Mouse (Mus musculus): ENCODE measurements at regions not wholly inside any gene's neighbourhood (a gene's known extent, or its start where the extent isn't known, plus 50 kb on each side); places are given as distances from the start of the nearest gene placed in this dataset.

DNA sequence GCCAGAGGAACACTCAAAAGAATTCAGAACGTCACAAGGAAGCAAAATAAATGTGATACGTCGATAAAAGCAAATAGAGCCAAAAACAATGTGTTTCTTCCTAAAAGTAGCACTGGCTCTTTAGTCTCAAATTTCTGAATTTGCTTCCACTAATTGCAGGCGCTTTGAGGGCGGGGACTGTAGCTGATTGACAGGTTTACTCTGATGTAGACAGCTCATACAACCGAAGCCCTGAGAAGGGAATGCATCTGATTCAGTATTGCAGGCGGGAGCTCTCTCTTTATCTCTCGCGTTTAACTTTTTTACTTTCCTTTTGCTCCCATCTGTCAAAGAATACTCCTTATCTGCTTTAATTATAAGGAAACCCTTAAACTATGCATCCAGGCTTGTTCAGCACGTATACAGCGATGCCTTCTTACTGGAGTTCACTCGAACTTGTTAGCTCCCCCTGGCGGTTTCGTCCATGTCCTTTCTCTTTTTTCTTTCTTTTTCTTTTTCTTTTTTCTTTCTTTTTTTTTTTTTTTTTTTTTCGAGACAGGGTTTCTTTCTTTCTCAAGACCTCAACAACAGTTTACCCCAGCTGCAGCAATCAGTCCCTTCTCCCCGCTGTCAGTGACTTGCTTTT, 95.9 kb downstream of the Avpr1a start:
- 0 out of 2 replicates have a peak overlapping the region, but pooled peaks have one; percentile 10 for H3K4me3 ChIP-seq (replicated peaks)
- no peak overlapping the region for H3K9ac ChIP-seq
- no peak for ATAC-seq (ENCODE audit: low read depth)

DNA sequence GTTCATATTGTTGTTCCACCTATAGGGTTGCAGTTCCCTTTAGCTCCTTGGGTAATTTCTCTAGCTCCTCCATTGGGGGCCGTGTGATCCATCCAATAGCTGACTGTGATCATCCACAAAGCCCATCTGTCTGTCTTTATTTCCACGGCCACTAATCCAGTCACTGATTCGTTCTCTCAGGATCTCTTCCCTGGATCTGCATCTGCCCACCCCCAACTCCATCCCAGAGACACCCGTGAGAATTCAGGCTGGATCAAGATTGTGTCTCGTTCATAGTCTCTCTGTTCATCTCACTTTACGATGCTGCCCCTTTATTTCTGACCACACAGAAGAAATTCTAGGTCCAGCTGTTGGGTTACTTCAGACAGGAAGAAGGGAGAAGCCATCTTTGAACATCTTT, 96.7 kb downstream of the Avpr1a start:
- Histone ChIP-seq H3K4me2 (no peak overlapping the region), H3K27ac (no peak overlapping the region)
- WGBS (ENCODE audit: insufficient replicate concordance) = 69% methylated on average over 6 of the region's 6 CpGs

More for the DNA sequence above, 95.9 kb downstream of the Avpr1a start:
- no peaks in the 10 kb centered on the region for H3K4me1 ChIP-seq (replicated peaks)
- no peaks in the 10 kb centered on the region for H3K27me3 ChIP-seq
- H3K4me2 ChIP-seq = peak overlapping the region; percentile 32
- 18% methylated on average over 16 of the region's 16 CpGs for WGBS (ENCODE audit: insufficient replicate concordance)
- no peaks in the 10 kb centered on the region for H3K36me3 ChIP-seq
- no peak overlapping the region for H3K27ac ChIP-seq
- no peaks in the 10 kb centered on the region for H3K9me3 ChIP-seq (replicated peaks)
- no peak for DNase-seq

DNA sequence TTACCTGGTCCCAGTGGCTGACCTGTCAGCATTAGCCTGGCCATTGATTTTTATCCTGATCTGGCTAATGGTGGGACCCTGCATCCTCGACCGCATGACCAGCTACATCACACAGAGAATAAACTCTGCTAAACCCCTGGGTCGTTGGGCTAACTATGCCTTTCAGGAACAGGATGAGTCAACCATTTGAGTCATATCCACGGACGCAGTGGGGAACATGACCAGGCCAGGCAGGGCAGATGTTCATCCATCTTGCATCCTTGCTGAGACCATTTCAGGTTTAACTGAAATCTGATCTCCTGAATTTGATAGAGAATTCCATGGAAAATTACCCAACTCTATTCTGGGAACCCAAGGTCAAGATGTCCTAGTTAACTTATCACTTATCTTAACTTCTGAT, 103.3 kb downstream of the Avpr1a start:
- Histone ChIP-seq H3K9me3 (replicated peaks) (no peaks in the 10 kb centered on the region), H3K27ac (no peak overlapping the region), H3K4me2 (no peak overlapping the region), H3K4me3 (replicated peaks) (no peak overlapping the region), H3K9ac (no peak overlapping the region), H3K4me1 (replicated peaks) (no peaks in the 10 kb centered on the region), H3K27me3 (no peaks in the 10 kb centered on the region), H3K36me3 (no peaks in the 10 kb centered on the region)
- ATAC-seq (ENCODE audit: low read depth) = no peak
- 63% methylated on average over 5 of the region's 5 CpGs for WGBS (ENCODE audit: insufficient replicate concordance)
- no peak for DNase-seq

More for the DNA sequence above, 96.7 kb downstream of the Avpr1a start:
- H3K4me3 ChIP-seq (replicated peaks) = no peak overlapping the region
- no peak for ATAC-seq (ENCODE audit: low read depth)
- DNase-seq = no peak
- no peaks in the 10 kb centered on the region for H3K9me3 ChIP-seq (replicated peaks)
- H3K9ac ChIP-seq = no peak overlapping the region
- H3K36me3 ChIP-seq = no peaks in the 10 kb centered on the region
- no peaks in the 10 kb centered on the region for H3K27me3 ChIP-seq
- H3K4me1 ChIP-seq (replicated peaks) = no peaks in the 10 kb centered on the region

DNA sequence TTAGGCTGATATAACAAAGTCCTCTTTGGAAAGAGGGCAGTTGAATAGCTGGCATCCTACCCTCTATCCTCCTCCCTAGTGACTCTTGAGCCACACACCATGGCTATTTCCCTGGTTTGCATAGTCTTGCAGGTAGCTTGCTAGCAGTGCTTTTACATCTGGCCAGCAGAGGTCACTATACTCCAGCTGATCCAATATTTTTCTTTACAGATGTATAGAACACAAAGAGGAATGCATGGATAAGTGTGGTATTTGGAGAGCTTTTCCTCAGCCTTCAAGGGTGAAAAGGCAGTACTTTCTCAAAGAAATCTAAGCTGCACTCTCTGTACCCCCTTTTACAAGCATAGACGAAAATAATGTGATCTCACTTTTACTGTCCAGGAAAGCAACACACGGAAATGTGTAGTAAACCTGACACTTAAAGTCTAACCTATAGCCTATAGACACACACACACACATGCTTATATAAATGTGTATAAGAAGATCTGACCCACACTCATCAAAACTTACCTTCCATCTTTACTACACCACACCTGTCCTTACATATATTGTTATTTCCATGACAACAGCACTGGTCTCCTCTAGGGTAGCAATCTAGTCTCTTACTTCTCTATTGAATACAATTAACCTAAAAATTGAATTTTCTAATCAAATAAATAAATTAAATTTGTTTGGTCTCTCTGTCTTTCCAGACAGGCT, 105.0 kb downstream of the Avpr1a start:
- Histone ChIP-seq H3K36me3 (no peaks in the 10 kb centered on the region), H3K4me2 (no peak overlapping the region), H3K9ac (no peak overlapping the region), H3K4me3 (replicated peaks) (no peak overlapping the region), H3K4me1 (replicated peaks) (no peaks in the 10 kb centered on the region), H3K9me3 (replicated peaks) (no peaks in the 10 kb centered on the region), H3K27ac (no peak overlapping the region), H3K27me3 (no peaks in the 10 kb centered on the region)
- DNase-seq (peak; percentile 4), ATAC-seq (ENCODE audit: low read depth) (no peak)
- 61% methylated on average over 2 of the region's 2 CpGs for WGBS (ENCODE audit: insufficient replicate concordance)

DNA sequence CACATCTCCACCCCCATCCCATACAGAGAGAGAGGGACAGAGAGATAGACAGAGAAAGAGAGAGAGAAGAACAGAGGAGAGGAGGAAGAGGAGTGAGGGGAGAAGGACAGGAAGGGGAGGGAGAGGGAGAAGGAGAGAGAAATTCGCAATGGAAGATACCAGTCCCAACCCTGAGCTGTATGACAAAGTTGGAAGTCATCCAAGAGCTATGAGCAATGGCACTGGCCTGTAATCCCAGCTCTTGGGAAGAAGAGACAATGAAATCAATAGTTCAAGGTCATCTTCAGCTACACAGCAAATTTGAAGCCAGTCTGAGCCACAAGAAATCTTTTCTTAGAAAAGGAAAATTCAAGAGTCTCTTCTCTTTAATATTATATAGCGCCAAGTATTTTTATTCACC, 105.6 kb downstream of the Avpr1a start:
- no peak for ATAC-seq (ENCODE audit: low read depth)
- no peak overlapping the region for H3K27ac ChIP-seq

DNA sequence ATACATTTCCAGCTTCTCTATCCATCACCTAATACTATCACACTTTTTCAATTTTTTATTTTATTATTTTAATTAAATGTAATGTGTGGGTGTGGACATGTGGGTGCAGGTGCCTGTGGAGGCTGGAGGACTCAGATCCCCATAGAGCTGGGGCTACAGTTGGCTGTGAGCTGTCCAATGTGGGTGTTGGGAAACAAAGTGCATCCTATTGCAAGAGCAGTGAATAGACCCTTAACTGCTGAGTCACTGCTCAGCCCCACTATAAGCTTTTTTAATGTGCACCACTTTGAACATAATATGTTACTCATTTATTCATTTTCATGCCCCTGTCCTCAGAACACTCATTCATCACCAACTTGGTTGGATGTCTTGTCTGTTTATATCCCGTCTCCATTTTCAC, 110.4 kb downstream of the Avpr1a start:
- no peaks in the 10 kb centered on the region for H3K27me3 ChIP-seq
- no peak for ATAC-seq (ENCODE audit: low read depth)

More for the DNA sequence above, 105.6 kb downstream of the Avpr1a start:
- Histone ChIP-seq H3K4me3 (replicated peaks) (no peak overlapping the region), H3K4me2 (no peak overlapping the region), H3K4me1 (replicated peaks) (no peaks in the 10 kb centered on the region), H3K36me3 (no peaks in the 10 kb centered on the region), H3K27me3 (no peaks in the 10 kb centered on the region), H3K9ac (no peak overlapping the region), H3K9me3 (replicated peaks) (no peaks in the 10 kb centered on the region)
- no peak for DNase-seq
- 51% methylated on average over 2 of the region's 2 CpGs for WGBS (ENCODE audit: insufficient replicate concordance)

DNA sequence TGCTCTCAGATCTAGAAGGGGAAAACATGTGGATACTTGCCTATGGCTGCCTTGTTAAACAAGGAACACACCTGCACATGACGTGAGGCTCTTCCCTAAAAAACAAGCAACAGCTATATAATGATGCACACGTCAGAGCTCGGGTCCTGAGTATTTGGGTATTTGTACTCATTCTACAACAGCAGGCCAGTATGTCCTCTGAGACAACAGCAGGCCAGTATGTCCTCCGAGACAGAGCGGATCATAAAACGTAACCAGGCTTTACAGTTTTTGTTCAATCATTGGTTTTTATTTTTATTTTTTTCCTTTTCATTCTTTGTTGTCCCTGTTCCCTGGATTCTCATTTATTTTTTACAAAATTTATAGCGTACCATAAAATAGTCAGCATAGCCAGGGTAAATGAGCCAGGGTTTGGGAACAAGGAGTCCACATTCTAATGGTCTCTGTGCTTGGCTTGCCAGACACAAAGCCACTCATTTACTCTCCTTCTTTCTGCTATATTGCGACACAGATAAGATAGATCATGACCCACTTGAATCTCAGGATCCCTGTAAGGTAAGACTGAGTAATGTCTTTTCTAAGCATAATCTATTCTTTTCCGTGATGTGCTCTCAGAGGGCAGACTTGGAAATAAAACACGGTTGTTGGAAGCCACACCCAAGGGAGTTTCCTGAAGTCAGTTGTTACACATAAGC, 111.8 kb downstream of the Avpr1a start:
- no peak for DNase-seq
- Histone ChIP-seq H3K4me1 (replicated peaks) (no peaks in the 10 kb centered on the region), H3K27ac (no peak overlapping the region), H3K27me3 (no peaks in the 10 kb centered on the region), H3K36me3 (no peaks in the 10 kb centered on the region), H3K9me3 (replicated peaks) (no peaks in the 10 kb centered on the region), H3K9ac (no peak overlapping the region), H3K4me2 (no peak overlapping the region), H3K4me3 (replicated peaks) (no peak overlapping the region)
- ATAC-seq (ENCODE audit: low read depth) = no peak
- WGBS (ENCODE audit: insufficient replicate concordance) = 66% methylated on average over 10 of the region's 10 CpGs

More for the DNA sequence above, 110.4 kb downstream of the Avpr1a start:
- 71% methylated on average over 1 of the region's 1 CpGs for WGBS (ENCODE audit: insufficient replicate concordance)
- H3K4me1 ChIP-seq (replicated peaks) = no peaks in the 10 kb centered on the region
- H3K4me3 ChIP-seq (replicated peaks) = no peak overlapping the region
- no peaks in the 10 kb centered on the region for H3K9me3 ChIP-seq (replicated peaks)
- DNase-seq = no peak
- H3K9ac ChIP-seq = no peak overlapping the region
- H3K4me2 ChIP-seq = no peak overlapping the region
- no peaks in the 10 kb centered on the region for H3K36me3 ChIP-seq
- H3K27ac ChIP-seq = no peak overlapping the region

DNA sequence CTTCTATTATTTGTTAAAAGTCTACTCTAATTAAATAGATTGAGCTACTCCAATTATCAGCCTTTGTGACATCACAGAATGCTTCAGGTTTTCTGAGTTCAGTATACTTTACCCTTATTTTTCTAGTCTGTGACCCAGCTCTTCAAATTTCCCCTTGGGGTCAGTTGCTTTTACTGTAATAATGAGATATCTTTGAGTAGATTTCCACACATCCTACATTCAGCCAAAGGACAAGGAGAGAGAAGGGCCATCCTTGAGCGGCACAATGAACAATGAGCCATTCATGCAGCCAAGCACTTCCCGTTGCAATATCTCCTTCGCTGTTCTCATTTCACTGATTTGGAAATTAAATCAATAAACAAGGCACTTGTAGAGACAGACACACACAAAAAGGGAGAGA, 113.6 kb downstream of the Avpr1a start:
- Histone ChIP-seq H3K4me3 (replicated peaks) (no peak overlapping the region), H3K9me3 (replicated peaks) (no peaks in the 10 kb centered on the region), H3K4me2 (no peak overlapping the region), H3K4me1 (replicated peaks) (no peaks in the 10 kb centered on the region), H3K36me3 (no peaks in the 10 kb centered on the region), H3K27ac (no peak overlapping the region), H3K9ac (no peak overlapping the region), H3K27me3 (no peaks in the 10 kb centered on the region)
- DNase-seq (no peak), ATAC-seq (ENCODE audit: low read depth) (no peak)
- WGBS (ENCODE audit: insufficient replicate concordance) = 69% methylated on average over 3 of the region's 3 CpGs

DNA sequence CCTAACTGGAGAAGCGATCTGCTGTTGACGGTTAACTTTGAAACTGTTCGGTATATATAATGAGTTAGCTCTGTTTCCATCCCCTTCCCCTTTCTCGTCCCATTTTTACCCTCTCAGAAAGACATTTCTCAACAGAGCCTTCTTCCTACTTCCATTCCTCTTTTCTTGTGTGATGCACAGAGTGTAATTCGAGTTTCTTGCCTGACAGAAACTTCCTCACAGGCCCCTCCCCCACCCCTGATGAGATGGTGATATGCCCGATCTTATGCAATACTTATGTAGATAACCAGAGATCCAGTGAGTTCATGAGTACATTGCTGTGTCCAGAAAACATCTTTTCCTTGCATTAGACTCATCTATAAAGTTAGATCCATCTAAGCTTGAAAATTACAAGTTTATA, 114.2 kb downstream of the Avpr1a start:
- Histone ChIP-seq H3K4me1 (replicated peaks) (no peaks in the 10 kb centered on the region), H3K27me3 (no peaks in the 10 kb centered on the region), H3K9ac (no peak overlapping the region), H3K27ac (no peak overlapping the region), H3K9me3 (replicated peaks) (no peaks in the 10 kb centered on the region), H3K36me3 (no peaks in the 10 kb centered on the region), H3K4me3 (replicated peaks) (no peak overlapping the region), H3K4me2 (no peak overlapping the region)
- 41% methylated on average over 6 of the region's 6 CpGs for WGBS (ENCODE audit: insufficient replicate concordance)
- no peak for DNase-seq
- no peak for ATAC-seq (ENCODE audit: low read depth)

DNA sequence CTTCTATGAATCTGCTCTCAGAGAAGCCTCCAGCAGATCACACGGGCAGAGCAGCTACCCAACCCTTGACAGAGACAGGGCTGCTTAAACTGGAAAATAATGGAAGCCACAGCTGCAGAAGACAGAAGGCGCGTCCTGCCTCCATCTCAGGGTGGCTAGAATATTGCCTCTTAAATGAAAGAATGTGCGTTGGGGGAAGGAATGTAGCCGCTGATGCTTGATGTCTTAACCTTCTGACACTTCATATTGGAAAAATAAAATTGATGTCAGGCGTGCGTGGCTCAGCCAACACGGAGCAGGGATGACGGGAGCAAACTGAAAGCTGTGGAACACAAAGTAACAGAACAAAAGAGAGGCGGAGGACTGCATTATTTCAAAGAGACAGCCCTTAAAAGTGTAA, 114.6 kb upstream of the Ppm1h start:
- H3K9me3 ChIP-seq (replicated peaks) = no peaks in the 10 kb centered on the region
- ATAC-seq (ENCODE audit: low read depth) = no peak
- 66% methylated on average over 10 of the region's 10 CpGs for WGBS (ENCODE audit: insufficient replicate concordance)
- H3K4me3 ChIP-seq (replicated peaks) = no peak overlapping the region
- no peaks in the 10 kb centered on the region for H3K27me3 ChIP-seq
- no peak overlapping the region for H3K27ac ChIP-seq
- H3K9ac ChIP-seq = no peak overlapping the region
- no peaks in the 10 kb centered on the region for H3K36me3 ChIP-seq
- DNase-seq = no peak
- H3K4me2 ChIP-seq = no peak overlapping the region
- H3K4me1 ChIP-seq (replicated peaks) = no peaks in the 10 kb centered on the region

DNA sequence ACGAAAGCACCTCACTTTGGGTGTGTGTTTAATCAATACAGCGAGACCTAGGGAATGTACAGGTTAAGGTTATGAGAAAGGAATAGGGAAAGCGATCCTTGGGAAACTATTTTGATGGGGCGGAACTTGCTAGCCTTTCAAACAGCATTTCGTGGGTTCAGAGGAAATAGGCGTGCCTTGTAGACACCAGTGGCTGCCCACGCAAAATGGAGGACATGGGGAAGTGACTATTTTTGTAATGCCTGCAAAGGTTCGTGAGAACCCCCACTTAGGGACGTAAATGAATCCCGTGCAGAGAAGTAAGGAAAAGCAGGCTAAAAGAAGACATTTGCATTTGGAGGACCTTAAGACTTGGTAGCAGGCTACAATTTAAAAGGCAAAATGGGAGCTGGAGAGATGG, 114.1 kb upstream of the Ppm1h start:
- no peak overlapping the region for H3K4me3 ChIP-seq (replicated peaks)
- no peaks in the 10 kb centered on the region for H3K27me3 ChIP-seq
- H3K27ac ChIP-seq = no peak overlapping the region
- no peaks in the 10 kb centered on the region for H3K4me1 ChIP-seq (replicated peaks)
- H3K36me3 ChIP-seq = no peaks in the 10 kb centered on the region
- no peak for DNase-seq
- WGBS (ENCODE audit: insufficient replicate concordance) = 60% methylated on average over 10 of the region's 10 CpGs
- H3K9ac ChIP-seq = no peak overlapping the region
- H3K4me2 ChIP-seq = no peak overlapping the region
- H3K9me3 ChIP-seq (replicated peaks) = no peaks in the 10 kb centered on the region
- ATAC-seq (ENCODE audit: low read depth) = no peak

Data from liver, embryonic 13.5 days (tissue).